15 mouse cellular contexts compared by ENCODE assay signal in the genomic region with DNA sequence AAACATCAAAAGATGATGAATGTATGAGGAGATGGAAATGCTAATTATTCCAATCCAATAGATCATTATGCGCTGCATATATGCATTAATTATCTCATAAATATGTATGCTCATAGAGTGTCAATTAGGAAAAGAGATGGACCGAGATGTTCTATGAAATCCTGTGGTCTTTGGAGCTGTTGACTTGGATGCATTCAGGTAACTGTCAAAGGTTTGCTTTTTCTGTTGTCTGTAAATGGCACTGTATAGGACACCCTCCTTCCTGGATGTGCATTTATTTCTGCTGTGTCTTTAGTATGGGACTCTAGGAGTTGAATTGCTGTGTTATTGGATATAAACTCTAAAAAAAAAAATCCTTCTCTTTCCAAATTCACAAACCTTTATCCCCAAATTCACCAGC.
"Had no signal": no experiment of that assay in that cellular context is flagged by ENCODE, and none has a peak within 500 bp of the region (broad histone marks: within the 10 kb centered on the region; RNA-seq: fewer than 3 reads in every experiment).

No protein-coding gene starts in this region.

- H3K27ac ChIP-seq: limb, embryonic 15.5 days; liver, embryonic 12.5 days; lung, embryonic 15.5 days; macrophage; neural tube, embryonic 12.5 days; stomach, embryonic 15.5 days had no signal

- H3K9ac ChIP-seq: limb, embryonic 15.5 days; liver, embryonic 12.5 days; lung, embryonic 15.5 days; neural tube, embryonic 12.5 days; stomach, embryonic 15.5 days had no signal

- H3K4me2 ChIP-seq: limb, embryonic 15.5 days; liver, embryonic 12.5 days; lung, embryonic 15.5 days; neural tube, embryonic 12.5 days; stomach, embryonic 15.5 days had no signal

- ATAC-seq: liver, embryonic 12.5 days had no signal

- DNase-seq: kidney, adult 8-10 months; kidney, postnatal 25 days; lung, postnatal 14 days; retina, postnatal 1 day; right cerebral cortex, postnatal 4 days; spleen, adult 18-20 months; thymus, adult 2 months; thymus, postnatal 25 days had no signal

- H3K36me3 ChIP-seq: limb, embryonic 15.5 days; liver, embryonic 12.5 days; lung, embryonic 15.5 days; neural tube, embryonic 12.5 days; stomach, embryonic 15.5 days had no signal

- H3K27me3 ChIP-seq: lung, embryonic 15.5 days; megakaryocyte, embryonic 14.5 days; neural tube, embryonic 12.5 days; stomach, embryonic 15.5 days had no signal

- H3K4me1 ChIP-seq: liver, embryonic 12.5 days; lung, embryonic 15.5 days; megakaryocyte, embryonic 14.5 days; neural tube, embryonic 12.5 days; stomach, embryonic 15.5 days had no signal

- H3K9me3 ChIP-seq: limb, embryonic 15.5 days; liver, embryonic 12.5 days; lung, embryonic 15.5 days; megakaryocyte, embryonic 14.5 days; neural tube, embryonic 12.5 days; stomach, embryonic 15.5 days had no signal

- H3K4me3 ChIP-seq: limb, embryonic 15.5 days; liver, embryonic 12.5 days; lung, embryonic 15.5 days; megakaryocyte, embryonic 14.5 days; neural tube, embryonic 12.5 days; stomach, embryonic 15.5 days had no signal
